Mouse (Mus musculus) frontal cortex, adult 2 months (tissue): ENCODE data around the gene Lrrc61. TPM values are rescaled to one million over a fixed set of nuclear protein-coding genes. Genes with fewer than 3 reads are reported as not detected.

Experiments used
- DNase-seq, 2 experiments: peaks; one replicate each; pipeline ENCODE4 v3.0.0; 2022; ENCODE audit warnings: low spot score in 1 of 2; ENCODE audit errors: extremely low spot score in 1 of 2
- polyA plus RNA-seq: library from polyadenylated mRNA; depleted of rRNA; stranded (reverse); fragments of >200 nt; gene quantifications from 2 replicates; pipeline ENCODE4 v1.2.3, GENCODE M21; 2012

Lrrc61 gene
- polyA plus RNA-seq, 1 experiment = 29.2 TPM

DNA sequence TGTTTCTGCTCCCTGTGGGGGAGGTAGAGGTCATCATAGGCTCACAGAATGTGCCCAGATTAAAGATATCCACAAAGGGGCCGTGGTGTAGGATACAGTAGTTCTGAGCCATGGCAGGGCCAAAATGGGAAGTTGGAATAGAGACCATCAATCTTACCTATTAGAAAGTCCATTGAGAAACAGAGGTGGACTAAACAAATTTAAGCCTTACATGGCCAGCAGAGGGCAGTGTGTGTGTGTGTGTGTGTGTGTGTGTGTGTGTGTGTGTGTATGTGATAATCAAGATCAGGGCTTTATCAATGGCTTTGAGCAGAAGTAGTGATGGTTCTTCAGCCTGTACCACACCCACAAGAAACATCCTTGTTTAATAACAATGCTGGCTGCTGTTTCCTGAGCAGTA lies 8.3 kb upstream of the Lrrc61 start:
- peak in 1 of 2 experiments; percentile 45 for DNase-seq

DNA sequence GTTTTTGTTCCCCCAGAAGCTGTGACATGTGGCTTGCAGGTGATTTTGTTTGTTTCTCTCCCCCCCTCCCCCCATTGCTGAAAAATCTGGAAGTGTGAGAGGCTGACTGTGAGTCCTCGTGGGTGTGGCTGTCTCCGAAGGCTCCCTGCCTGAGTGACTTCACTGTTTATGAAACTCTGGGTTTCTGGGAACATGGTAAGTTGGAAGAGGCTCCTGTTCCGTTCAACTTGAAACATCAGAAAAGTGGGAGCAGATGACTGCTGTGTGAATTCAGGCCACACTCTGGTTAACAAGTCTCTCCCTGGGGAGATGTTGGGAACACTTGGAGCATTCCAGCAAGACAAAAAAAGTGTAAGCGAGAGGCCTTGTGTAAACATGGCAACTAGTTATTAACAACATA lies 7.7 kb upstream of the Lrrc61 start:
- DNase-seq = no peak

DNA sequence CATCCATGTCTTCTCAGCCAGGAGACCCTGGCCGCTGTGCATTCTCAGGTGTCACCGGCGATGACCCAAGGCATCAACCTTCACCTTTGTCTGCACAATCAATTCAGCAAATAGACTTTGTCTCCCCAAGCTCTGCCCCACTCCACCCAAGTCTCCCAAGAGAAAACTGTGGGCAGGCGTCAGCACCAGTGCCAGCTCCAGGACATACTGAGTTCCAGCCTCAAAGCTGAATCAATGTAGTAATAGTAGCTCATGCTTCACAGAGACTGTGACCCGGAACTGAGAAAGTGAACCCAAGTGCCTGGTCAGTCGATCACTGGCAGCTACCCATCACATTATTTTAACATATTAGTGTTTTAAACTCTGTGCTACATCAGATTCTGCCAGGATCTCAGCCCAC lies 6.3 kb upstream of the Lrrc61 start:
- DNase-seq = no peak

DNA sequence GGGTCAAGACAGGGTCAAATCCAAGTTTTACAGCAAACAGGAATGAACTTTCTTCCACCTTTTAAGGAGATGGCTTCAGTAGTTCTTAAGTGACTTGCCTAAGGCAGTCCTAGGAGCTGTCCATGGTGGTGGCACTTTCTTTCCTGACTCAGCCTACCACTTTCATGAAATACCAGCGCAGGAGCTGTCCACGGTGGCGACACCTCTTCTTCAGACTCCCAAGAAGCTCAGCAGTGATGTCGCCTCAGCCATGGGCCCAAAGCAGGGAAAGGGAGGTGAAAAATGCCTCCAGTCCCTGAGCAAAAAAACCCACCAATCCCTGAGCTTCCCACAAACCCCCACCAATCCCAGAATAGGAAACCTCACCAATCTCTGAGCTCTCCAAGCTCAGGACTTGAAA lies 1.7 kb upstream of the Lrrc61 start:
- DNase-seq = no peak

DNA sequence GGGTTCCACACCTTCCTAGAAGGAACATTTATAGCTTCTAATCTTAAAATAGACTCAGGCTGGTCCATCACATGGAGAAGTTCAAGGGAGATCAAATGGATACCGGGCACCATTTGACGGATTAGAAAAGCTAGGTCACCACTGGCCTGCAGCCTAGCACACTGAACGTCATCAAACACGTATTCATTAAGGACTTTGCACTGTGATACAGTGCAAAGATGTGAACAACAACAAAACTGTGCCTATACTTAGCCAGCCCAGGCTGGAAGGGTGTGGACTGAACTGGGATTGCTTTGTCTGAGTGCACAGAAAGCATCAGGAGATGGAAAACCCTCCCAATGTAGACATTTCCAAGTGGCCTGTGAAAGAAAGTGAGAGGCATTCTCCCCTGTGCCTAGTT lies 777 bp upstream of the Lrrc61 start:
- DNase-seq = no peak

DNA sequence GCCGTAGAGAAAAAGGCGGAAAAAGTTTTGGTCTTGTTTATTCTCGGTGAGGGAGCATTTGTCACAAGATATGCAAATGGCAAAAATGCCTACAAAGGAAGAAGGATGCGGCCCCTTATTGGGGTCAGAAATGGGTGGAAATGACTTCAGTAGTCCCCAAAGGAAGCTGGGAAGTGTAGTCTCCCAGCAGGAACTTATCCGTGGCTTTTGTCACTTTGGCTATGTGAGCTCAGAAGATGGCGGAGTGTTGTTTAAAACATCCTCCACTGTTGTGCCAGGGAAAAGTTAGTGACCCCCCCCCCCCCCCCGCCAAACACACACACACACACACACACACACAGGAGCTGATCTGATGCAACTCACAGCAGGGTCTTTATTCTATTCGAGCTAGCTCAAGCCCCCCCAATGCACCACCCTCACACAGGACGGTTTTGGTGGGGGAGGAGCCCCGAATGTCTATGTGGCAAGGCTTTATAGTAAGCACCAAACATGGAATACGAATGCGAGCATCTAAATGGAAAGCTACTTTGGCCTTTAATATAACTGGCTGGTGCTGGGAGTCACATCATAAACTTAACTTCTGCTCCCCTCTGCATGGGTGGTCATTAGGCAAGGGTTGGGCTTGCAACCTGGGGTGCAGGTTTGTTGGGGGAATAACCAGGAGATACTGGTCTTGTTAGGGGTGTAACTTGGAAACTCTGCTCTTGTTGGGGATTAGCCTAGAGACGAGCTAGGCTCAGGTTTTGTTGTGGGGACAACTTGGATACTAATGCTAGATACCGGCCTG lies 701 bp downstream of the Lrrc61 start:
- DNase-seq = peak; percentile 68 to 86

DNA sequence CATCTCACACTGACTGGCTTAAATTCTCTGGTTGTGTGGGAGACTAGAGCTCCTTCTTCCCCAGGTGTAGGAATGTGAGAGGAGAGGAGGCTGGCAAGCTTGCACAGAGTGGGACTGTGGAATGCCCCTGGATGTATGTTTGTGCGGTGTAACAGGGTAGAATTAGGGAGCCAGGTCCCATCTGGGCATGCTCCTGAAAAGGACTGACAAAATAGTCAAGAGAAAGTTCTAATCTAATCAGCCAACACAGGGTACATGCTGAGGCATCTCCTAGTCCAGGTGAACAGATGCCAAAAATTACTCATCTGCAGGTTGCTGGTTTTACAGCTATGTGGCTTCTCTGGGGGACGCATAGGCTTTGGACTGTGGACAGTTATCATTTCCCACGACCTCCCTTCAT lies 1.4 kb downstream of the Lrrc61 start:
- DNase-seq = no peak

DNA sequence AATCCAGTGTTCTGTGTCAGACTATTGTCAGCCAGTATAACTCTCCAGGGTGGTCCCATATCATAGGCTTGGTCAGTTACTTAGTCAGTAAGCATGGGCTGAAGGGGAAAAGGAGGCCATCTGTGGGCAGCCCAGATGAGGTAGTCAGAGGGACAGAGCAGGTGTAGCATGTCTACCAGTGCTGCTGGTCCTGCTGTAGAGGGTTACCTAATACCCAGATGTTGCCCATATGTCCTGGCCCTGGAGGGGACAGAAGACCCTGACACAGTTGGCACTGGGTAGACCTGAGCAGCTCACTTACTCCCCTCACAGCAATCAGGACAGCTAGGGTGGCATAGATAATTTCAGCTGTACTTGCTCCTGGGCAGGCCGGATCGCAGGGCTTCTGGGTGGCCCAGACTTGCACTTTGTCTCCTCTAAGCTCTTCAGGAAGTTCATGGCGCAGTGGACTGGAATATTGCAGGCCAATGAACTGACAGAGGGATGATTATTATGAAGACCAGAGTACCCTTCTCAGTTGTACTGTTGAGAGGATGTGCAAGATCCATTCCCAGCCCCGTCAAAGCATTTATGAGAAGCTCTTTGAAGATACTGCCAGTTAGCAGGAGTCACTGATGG lies 11.2 kb downstream of the Lrrc61 start:
- DNase-seq = no peak

DNA sequence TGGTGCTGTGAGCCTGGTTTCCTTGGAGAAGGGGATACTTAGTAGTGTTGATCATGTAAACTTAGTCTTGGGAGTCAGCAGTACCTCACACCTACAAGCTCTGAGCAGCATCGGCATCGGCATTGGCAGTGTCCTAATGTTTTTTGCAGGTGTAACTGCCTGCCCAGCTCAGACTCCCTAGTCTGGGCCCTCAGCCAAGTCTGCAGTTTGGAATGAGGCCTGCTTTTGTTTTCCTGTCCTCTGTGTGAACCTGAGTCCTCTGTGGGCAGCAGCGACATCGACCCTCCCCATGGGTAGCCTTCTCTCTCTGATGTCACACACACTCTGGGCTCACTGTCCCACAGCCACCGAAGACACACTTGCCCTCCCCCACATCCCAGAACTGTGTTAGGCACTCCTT lies 11.7 kb downstream of the Lrrc61 start:
- DNase-seq = no peak

DNA sequence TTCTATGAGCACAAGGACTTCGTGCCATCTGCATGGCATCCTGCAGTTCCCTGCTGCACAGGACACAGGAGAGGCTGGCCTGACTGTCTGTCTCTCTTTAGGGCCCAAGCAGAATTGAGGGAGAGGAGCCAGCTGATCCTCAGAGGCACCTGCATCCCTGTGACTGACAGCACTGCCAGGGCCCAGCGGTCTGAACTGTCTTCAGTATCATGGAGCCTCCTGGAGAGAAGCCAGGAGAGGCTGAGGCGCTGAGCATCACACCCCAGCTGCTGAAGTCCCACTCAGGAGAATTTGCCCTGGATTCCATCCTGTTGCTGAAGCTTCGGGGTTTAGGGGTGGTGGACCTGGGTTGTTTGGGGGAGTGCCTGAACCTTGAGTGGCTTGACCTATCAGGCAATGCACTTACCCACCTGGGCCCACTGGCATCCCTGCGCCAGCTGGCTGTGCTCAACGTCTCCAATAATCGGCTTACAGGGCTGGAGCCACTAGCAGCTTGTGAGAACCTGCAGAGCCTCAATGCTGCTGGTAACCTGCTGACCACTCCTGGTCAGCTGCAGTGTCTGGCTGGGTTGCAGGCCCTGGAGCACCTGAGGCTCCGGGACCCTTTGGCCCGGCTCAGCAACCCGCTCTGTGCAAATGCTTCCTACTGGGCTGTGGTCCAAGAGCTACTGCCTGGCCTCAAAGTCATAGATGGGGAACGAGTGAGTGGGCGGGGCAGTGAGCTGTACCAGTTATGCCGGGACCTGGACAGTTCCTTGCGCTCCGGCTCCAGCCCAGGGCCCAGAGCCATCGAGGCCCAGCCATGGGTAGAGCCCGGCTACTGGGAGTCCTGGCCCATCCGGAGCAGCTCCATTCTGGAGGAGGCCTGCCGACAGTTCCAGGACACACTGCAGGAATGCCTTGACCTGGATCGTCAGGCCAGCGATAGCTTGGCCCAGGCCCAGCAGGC lies 13.7 kb downstream of the Lrrc61 start:
- no peak for DNase-seq

DNA sequence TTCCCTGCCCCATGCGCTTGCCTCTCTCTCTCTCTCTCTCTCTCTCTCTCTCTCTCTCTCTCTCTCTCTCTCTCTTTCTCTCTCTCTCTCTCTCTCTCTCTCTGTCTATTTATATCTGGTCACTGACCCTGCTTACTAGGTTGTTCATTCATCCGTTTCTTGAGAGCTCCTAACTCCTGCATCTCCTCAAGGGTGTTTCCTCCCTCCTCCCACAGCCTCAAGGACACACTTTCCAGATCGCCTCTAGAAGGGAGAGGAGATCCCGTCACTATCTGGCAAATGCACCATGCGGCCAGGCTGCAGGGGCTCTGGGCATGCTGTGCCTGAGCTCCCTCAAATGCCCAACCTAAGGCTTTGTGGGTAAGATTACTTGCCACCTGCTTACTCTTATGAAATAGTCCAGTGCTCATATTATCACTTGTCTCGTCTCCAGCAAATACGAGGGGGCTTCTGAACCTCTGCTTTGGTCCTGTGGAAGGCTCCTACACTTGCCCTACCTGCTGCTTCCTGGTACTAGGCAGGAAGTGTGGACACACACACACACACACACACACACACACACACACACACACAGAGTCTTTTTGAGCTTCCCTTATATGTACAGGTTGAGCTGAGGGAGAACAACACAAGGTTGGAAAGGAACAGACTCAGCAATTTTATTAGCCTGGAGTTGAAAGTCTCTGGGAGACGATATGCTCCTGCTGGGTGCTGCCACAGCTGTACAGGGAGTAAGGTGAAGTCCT lies 14.6 kb downstream of the Lrrc61 start:
- DNase-seq = no peak

DNA sequence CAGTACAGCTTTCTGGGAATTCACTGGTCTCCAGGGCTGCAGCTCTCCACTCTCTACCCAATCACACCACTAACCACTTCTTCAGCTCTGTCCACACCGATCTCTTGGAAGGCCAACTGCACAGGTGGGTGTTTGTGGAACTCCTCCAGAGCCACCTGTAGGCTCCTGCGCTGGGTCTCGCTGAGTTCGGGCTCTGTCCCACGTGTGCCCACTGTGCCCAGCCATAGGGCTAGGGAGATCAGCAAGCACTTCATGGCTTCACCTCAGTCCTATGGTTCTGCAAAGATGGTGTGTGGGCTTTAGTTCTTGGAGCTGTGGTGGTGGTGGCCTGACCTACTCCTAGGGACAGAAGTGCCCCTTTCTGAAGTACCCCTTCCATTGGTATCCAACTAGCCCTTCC lies 17.4 kb downstream of the Lrrc61 start:
- DNase-seq = no peak

DNA sequence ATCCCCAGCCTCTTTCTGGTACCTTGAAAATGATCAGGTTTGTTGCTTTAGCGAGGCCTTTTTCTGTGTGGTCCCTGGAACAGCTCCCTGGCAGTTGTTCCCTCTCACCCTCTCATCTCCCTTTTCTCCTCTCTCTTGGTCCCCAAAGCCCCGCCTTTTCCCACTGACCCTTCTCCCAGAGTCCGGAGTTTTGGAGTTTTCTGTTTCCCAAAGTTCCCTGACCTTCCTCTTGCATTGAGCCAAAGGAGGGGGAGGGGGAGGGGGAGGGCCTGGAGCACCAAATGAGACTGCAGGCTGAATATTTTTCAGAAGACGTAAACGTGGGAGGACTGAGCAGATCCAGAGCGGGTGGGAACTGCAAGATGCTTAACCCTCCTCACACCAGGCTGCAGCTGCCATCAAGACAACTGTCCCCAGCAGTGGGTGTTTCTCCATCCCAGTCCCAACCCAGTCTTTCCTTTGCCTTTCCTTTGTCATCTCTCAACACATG lies 18.0 kb downstream of the Lrrc61 start, which contains the start of gene Rarres2:
Gene Rarres2 (minus strand): TSS at position 218 of the 490 bp plus-strand sequence.
- no peak for DNase-seq

DNA sequence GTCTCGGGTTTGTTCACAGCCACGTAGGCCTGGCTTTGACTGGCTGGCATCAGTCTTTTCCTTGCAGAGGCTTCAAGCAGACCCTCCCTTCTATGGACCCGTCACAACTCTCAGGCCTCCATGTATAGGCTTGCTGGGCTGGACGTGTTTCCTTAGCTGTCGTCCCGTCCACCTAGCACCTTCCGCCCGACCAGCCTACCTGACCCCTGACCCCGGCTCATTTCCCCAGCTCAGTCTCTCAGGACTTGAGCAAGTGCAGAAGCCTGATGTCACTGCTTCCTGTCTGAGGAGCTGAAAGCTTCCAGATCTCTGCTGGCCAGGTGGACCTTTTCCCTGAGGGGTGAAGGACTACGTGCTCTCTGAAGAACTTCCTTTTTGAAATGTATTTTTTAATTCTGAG lies 18.7 kb downstream of the Lrrc61 start:
- DNase-seq = no peak

DNA sequence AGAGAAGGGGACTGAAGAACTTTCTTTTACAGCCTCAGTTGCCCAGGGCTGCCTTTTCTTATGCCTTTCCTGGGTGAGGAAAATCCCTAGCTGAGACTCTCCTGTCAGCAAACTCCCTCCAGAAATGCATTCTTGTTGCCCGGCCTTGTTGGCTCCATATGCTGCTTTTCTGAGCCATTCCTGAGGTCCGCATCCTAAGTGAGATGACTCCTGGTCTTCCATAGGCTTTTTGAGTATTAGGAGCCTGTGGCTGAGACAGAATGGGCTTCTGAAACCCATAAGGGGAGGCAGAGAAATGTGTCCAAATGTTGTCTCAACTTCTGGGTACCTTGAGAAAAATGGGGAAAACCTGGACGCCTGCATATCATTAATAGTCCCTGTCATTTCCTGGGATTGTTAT lies 19.4 kb downstream of the Lrrc61 start:
- DNase-seq = no peak

DNA sequence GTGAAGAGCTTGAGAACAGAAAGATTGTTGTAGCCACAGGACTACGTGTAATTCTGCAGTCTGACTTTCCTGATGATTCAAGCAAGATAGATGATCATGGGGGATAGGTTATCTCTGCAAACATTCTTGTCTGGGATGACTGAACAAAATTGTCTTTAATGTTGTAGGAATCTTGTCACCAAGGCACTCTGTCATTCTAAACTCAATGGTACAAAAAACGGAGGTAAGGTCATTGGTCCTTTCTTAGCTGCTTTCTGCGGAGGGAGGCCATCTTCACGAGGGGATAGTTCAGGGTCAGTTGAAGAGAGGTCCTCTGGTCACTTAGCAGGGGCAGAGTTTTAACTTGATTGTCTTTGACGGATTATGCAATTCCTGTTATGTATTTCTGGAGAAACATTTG lies 24.1 kb downstream of the Lrrc61 start:
- DNase-seq = no peak

DNA sequence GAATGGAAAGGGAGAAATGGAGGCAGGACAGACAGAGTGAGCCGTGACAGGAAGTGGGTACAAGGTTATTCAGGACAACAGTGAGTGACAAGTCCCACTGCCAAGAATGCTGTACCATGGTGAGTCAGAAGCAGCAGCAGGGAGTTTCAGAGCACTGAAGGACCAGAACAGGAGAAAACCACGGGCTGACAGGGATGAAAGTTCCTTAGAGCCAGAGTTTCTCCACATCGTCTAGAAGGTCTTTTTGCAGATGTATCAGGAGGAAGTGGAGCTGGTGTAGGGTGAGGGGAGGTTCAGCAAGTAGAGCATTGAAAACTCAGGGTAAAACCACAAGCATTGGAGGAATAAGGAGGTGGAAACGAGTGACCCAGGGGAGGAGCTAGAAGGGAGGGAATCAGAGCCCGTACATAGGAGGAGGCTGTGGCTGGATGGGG lies 24.6 kb downstream of the Lrrc61 start:
- no peak for DNase-seq

DNA sequence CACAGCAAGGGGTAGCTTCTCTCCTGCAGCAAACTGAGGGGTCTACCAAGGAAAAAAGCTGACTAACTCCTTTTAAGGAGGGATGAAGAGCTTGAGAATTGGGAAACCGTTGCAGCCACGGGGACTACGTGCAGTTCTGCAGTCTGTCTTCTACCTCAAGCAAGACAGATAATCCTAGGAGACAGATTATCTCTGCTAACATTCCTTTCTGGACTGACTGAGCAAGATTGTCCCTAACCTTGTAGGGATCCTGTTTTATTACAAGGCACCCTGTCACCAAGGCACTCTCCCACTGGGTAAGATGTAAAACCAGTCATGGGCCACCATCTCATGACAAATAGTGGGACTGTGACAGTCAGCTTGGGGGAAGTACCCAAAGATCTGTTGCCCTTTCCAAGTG lies 26.7 kb downstream of the Lrrc61 start:
- no peak for DNase-seq

DNA sequence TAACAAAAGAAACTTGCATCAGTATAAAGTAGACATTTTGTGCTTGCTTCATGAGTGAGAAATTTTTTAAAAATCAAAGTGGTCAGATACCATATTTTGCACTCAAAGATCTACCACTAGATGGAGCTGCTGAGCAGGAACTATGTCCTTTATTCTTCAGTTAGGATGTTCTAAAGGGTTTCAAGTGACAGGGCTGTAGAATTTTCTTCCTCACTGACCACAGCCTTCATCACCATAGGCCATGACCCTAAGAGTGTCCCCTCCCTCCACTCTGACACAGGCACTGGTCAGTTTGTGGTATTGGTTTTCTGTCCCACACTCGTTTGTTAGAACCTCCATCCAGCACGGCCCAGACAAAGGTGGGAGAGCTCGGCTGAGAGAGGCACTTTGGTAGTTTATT lies 27.4 kb downstream of the Lrrc61 start:
- peak in 1 of 2 experiments; percentile 88 for DNase-seq

DNA sequence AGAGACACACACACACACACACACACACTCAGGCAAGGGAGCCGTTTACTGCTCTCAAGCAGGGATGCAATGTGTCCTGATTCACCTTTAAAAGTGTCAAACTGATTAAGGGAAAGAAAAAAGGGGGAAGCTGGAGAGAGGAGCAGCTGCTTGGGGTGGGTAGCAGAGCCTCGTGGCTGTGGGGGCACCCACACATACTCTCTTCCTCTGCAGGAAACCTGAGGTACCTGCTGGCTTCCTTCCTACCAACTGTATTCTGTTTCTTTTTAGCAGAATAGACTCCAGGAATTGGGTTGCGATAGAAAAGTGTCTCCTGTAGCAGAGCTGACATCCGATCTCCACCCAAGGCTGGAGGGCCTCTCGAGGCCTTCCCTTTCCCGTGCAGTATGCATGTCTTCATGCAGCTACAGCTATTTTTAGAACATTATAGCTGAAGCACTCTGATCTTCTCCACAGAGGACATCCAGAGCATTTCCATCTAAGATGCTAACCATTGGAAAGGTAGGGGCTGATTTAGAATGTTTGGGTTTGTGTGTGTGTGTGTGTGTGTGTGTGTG lies 34.7 kb downstream of the Lrrc61 start, which contains the start of gene Gm45021:
Gene Gm45021 (plus strand): TSS at position 417 of the 557 bp plus-strand sequence.
- DNase-seq = no peak
